Mouse (Mus musculus): Measurements from ENCODE around the gene Usb1.
A peak's percentile ranks its signal among the peaks of the same experiment; 100 is the strongest.
"Not testable (repeated sequence)": the region's sequence is repeated elsewhere in the genome, so short reads cannot be mapped to it uniquely, and the experiment has no call there.

Usb1 gene

DNA sequence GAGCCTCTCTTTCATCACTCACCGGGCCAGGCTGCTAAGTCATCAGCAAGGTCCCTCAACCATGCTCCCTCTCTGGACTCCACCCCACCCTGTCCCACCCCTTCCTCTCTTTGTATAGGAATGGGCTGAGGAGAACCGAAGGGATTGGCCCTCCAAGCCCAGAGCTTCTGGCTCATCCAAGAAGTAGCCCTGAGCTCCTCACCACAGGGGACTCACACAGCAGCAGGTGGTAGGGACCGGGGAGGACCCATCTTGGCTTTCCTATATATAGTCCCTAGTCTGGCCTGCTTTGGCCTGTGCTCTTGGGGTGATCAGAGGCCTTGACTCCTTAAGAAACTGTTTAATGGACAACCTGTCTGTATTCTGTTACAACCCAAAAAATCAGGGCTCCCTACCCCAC, 42.3 kb downstream of the Usb1 start:
- no peak for DNase-seq (ENCODE audit: low spot score in 2 of 2)

DNA sequence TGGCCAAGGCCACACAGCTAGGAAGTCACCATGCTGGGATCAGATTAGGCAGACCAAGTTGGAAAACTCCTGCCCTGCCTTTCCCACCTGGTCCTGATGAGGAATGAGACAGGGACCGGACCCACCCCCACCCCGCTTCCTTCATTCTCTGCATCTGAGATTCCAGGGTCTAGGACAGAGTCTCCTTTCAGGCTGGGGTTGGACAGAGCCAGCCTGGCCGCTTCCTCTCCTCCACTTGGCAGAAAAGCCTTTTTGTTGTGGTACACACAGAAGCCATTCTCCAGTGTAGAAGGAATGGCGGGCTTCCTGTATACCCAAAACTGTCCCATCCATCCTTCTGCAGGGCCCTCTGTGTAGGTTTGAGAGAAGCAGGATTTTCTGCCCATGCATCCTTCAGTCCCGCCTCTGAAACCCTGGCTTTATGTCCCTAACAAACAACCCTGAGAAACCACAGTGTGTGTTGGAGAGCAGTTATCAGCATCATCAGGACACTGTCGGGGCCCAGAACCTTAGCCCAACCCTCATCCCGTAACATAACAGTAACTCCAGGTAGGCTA, 43.4 kb downstream of the Usb1 start:
- DNase-seq (ENCODE audit: low spot score in 2 of 2) = no peak

GRCm38 (mm10) chr8:95376309-95376999, 44.4 kb downstream of the Usb1 start:
- DNase-seq (ENCODE audit: low spot score in 2 of 2) = no peak

DNA sequence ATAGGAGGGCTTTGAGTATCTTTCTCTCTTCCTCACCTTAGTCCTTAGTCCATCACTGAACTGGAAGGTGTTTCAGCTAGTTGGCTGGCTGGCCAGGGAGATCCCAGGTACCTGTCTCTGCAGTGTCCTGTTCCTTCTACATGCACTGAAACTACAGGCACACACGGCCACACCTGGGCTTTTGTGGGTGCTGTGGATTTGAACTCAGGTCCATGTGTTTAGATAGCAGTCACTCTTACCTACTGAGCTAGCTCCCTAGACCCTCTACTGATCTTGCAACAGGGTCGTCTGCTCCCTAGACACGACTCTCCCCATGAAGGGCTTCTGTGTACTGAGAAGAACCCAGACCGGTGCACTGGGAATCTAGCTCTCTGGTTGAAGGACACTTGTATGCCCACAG, 45.0 kb downstream of the Usb1 start:
- DNase-seq (ENCODE audit: low spot score in 2 of 2) = no peak

DNA sequence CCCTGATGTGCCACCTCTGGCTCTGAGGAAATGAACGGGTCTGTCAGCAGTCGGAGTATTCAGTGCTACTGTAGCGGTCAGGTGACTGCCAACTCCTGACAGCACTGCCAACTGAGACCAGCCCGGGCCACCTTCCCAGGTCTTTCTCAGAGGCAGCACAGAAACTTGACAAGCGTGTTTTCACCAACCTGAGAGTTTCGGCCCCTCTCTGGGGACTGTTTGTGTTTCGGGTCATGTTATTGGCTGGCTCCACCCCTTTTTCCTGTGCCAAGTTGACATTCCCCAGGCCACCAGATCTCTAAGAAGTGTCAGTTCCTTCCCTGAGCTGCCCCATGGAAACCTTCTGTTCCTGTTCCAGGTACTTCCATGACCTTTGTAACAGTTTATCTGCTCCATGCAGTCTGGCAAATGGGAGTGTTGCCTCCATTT, 45.8 kb downstream of the Usb1 start:
- DNase-seq (ENCODE audit: low spot score in 2 of 2) = peak in 1 of 2 experiments; percentile 74

GRCm38 (mm10) chr8:95378928-95379327, 46.8 kb downstream of the Usb1 start:
- not testable (repeated sequence) for DNase-seq (ENCODE audit: low spot score in 2 of 2)

DNA sequence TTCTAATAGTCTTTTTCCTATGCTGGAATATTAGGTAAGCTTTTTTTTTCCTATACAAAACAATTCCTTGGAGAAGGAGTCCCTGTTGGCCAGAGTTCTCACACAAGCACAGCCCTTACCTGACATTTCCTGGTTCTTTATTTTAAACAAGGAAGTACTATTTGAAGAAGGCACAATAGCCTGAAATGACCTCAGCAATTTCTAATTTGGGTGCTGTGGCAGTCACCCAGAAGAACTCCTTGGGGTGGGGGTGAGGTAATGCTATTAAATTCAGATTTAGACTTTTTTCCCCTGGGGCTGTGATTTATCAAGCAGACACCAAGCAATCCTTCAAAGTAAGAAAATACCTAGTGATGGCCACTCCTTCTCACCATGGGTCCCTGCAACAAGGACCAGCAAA, 48.9 kb downstream of the Usb1 start:
- no peak for DNase-seq (ENCODE audit: low spot score in 2 of 2)

DNA sequence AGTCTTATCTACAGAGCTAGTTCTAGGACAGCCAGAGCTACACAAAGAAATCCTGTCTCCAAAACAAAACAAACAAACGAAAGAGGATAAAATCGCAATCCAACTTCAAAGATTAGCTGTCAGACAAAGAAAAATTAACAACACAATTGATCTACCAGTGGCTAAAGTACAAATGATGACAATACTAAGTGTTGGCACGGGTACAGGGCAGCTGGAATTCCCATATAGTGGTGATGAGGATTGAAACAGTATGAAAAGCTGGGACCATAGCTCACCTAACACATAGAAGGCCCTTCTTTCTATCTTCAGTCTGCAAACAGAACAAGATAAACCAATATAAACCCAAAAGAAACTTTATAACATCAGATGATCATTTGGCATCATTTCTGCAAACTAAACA, 49.5 kb downstream of the Usb1 start:
- DNase-seq (ENCODE audit: low spot score in 2 of 2) = no peak

DNA sequence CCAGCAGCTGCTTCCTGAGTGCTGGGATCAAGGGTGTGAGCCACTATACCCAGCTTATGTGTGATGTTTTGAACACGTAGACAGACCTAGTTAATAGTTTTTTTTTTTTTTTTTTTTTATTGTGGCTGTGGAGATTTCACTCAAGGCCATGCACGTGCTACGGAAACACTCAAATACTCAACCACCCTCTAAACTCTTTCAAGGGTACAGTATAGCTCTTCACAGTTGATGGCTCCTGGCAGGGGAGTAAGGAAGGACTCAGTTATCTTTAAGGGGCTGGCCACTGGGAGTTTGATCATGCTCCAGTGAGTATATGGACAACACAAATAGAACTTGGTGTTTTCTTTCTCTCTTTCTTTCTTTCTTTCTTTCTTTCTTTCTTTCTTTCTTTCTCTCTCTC, 52.4 kb downstream of the Usb1 start:
- DNase-seq (ENCODE audit: low spot score in 2 of 2) = no peak

DNA sequence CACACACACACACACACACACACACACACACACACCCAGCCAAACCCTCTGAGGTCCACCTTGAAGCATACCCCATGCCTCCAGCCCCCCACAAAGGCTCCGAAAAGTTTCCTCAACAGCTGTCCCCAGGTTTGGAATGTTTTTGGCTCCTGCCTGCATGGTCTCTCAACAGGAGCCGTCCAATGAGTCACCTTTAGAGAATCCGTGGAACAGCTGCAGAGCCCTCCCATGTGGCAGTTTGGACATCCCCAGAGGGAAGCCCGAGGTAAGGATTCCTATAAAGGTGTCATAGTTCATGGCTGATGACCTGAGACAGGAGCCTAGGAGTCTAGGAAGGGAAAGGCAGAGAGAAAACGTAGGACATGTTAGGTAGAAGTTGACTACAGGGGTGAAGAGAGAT, 54.0 kb downstream of the Usb1 start:
- DNase-seq (ENCODE audit: low spot score in 2 of 2) = no peak

DNA sequence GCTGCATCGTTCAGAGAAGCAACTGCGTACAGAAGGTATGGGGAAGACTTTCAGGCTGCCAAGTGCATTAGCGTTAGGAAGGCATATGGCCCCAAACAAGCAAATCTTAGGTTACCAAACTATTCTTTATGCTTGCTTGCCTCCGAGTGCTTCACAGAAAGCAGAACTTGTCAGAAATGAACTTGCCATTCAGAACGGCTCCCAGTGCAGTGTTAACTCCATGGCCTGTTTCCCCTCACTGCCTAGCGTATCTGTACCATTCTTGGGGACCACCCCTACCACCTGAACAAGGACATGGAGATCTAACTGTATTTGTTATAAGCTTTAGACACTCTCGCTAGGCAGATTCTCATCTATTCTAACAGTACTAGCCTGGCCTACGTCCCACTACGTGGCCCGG, 55.1 kb downstream of the Usb1 start:
- no peak for DNase-seq (ENCODE audit: low spot score in 2 of 2)

- no peak for DNase-seq (ENCODE audit: low spot score in 2 of 2)
These were observed 55.9 kb downstream of the Usb1 start for GRCm38 (mm10) chr8:95387936-95388335.

DNA sequence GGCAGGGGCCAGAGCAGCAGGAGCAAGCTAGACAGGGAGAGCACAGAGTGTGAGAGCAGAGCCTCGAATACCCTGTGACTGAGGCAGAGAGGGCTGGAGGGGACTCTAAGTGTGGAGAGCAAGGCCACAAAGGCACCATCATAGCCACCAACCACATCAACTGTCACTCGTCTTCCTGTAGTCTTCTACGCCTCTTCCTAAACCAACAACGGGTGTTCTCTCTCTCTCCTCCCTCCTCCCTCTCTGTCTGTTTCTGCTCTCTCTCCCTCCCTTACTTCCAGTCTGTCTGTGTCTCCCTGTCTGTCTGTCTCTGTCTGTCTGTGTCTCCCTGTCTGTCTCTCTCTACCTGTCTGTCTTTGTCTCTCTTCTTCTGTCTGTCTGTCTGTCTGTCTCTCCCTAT, 58.2 kb downstream of the Usb1 start:
- no peak for DNase-seq (ENCODE audit: low spot score in 2 of 2)

- DNase-seq (ENCODE audit: low spot score in 2 of 2) = no peak
These were observed 59.0 kb downstream of the Usb1 start for GRCm38 (mm10) chr8:95391101-95391500.

- DNase-seq (ENCODE audit: low spot score in 2 of 2) = no peak
These were observed 60.5 kb downstream of the Usb1 start for GRCm38 (mm10) chr8:95392604-95393003.

GRCm38 (mm10) chr8:95395186-95395918, 63.3 kb downstream of the Usb1 start:
- DNase-seq (ENCODE audit: low spot score in 2 of 2) = no peak

DNA sequence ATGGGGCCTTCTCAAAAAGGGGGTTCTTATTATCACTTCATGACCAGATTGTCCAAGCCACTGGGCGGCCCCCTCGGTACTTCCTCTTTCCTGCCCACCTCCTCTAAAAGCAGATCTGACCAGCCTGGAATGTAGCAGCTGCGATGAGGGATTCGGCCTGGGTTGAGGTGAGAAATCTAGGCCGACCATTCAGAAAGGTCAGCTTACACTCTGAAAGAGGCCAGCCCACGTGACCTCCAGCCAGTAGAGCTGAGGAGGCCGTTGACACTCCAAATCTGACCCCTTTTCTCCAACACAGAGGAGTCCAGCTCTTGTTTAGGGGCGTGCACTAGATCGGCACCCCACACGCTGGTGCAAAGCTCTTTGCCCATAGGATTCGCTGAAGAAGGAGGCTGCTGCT, 64.7 kb downstream of the Usb1 start:
- no peak for DNase-seq (ENCODE audit: low spot score in 2 of 2)

Measured in urinary bladder, adult 18-20 months (tissue).